In the genomic region with DNA sequence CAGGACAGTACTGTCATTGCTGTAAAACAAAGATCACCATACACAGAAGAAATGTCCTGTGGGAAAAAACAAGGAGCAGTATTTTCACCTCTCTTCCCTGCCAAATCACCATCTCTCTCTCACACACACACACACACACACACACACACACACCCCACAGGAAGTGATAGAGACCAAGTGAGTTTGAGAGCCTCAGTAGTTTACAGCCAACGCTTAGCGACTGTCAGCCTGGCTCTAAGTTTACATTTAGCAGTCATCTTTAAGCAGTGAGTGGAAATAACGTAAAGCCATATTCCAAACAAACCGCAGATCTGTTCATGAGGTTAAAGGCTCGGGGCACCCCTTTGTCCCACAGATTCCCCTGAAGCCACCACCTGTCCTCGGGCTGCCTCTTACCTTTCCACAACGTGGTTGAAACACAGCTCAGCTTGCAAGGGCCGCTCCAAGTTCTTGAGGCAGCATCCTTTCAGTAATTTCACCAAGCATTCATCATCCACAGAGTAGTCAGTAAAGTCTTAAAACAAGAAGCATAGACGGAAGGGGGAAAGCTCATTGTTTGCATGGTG, we compare ENCODE assay signal across 13 mouse cellular contexts.
DNase-seq lines count a peak whose midpoint lies in the region; ATAC-seq and TF ChIP-seq lines count a peak whose summit lies in the region.
"Had no signal": no experiment of that assay in that cellular context is flagged by ENCODE, and none has a peak within 500 bp of the region (broad histone marks: within the 10 kb centered on the region; RNA-seq: fewer than 3 reads in every experiment).

No protein-coding gene starts in this region.

- DNase-seq in hindbrain, postnatal 0 days (ENCODE audit: low spot score), result no peak
- peak; percentile 31 to 49 for DNase-seq in cerebellum, adult 18-20 months
- peak; percentile 25 to 43 for DNase-seq in cerebellum, postnatal 36 days
- no peak for DNase-seq in limb, embryonic 10.5 days (ENCODE audit: low spot score)
- no peak for DNase-seq in thymus, adult 2 months
- no peak for DNase-seq in left cerebral cortex, postnatal 14 days (ENCODE audit: low spot score in 2 of 2)
- DNase-seq: gastrocnemius, postnatal 25 days; kidney, postnatal 25 days; lung, postnatal 36 days; thymus, adult 18-20 months had no signal

- no peak for ATAC-seq in hindbrain, postnatal 0 days
- ATAC-seq in hindbrain, embryonic 12.5 days (ENCODE audit: low FRiP score), result no peak
- no peak for ATAC-seq in frontal cortex, adult (ENCODE audit: low TSS enrichment)
- ATAC-seq: midbrain, embryonic 15.5 days had no signal

- H3K4me1 ChIP-seq in hindbrain, postnatal 0 days (ENCODE audit: insufficient read depth, low read length), result no peaks in the 10 kb centered on the region
- peaks cover 11% of the 10 kb centered on the region for H3K4me1 ChIP-seq in hindbrain, embryonic 12.5 days
- H3K4me1 ChIP-seq in limb, embryonic 10.5 days, result peaks cover 56% of the 10 kb centered on the region
- no peaks in the 10 kb centered on the region for H3K4me1 ChIP-seq in thymus, adult 2 months (replicated peaks; ENCODE audit: control insufficient read depth, insufficient read depth, low read length)
- H3K4me1 ChIP-seq: midbrain, embryonic 15.5 days had no signal

- no peak for TF ChIP-seq POLR2A in thymus, adult 2 months (IDR thresholded peaks at IDR 0.05; ENCODE audit: control insufficient read depth, extremely low read depth, insufficient read depth, low read length, poor library complexity)

- H3K4me3 ChIP-seq in hindbrain, postnatal 0 days (ENCODE audit: low read length), result no peak overlapping the region
- H3K4me3 ChIP-seq in hindbrain, embryonic 12.5 days, result no peak overlapping the region
- no peak overlapping the region for H3K4me3 ChIP-seq in limb, embryonic 10.5 days
- H3K4me3 ChIP-seq in thymus, adult 2 months (ENCODE audit: control insufficient read depth, insufficient read depth, low read length), result no peak overlapping the region
- H3K4me3 ChIP-seq: midbrain, embryonic 15.5 days had no signal

- peaks cover 6% of the 10 kb centered on the region; the same call in 1 of the 2 replicates for H3K36me3 ChIP-seq in hindbrain, postnatal 0 days (ENCODE audit: insufficient read depth, low read length)
- peaks cover 7% of the 10 kb centered on the region for H3K36me3 ChIP-seq in hindbrain, embryonic 12.5 days
- no peaks in the 10 kb centered on the region for H3K36me3 ChIP-seq in limb, embryonic 10.5 days
- H3K36me3 ChIP-seq in thymus, adult 2 months (ENCODE audit: control insufficient read depth, insufficient read depth, low read length), result no peaks in the 10 kb centered on the region

- no peak overlapping the region for H3K9ac ChIP-seq in hindbrain, postnatal 0 days (replicated peaks; ENCODE audit: low read length)
- no peak overlapping the region for H3K9ac ChIP-seq in hindbrain, embryonic 12.5 days
- H3K9ac ChIP-seq: midbrain, embryonic 15.5 days had no signal

- no peak for TF ChIP-seq CTCF in hindbrain, postnatal 0 days (IDR thresholded peaks at IDR 0.05; ENCODE audit: low read depth)
- TF ChIP-seq CTCF in thymus, adult 2 months (IDR thresholded peaks at IDR 0.05; ENCODE audit: borderline replicate concordance, control insufficient read depth, extremely low read depth, insufficient read depth, low read length, poor library complexity), result no peak

- intact Hi-C loops in left cerebral cortex, postnatal 14 days (cut with DNase I), result no loop called here

- H3K27ac ChIP-seq in hindbrain, postnatal 0 days, result peak overlapping the region; percentile 32; the same call in 1 of the 2 replicates
- no peak overlapping the region for H3K27ac ChIP-seq in hindbrain, embryonic 12.5 days
- peak overlapping the region; percentile 67 for H3K27ac ChIP-seq in limb, embryonic 10.5 days
- no peak overlapping the region for H3K27ac ChIP-seq in thymus, adult 2 months (ENCODE audit: control insufficient read depth, insufficient read depth, low read length)
- H3K27ac ChIP-seq: midbrain, embryonic 15.5 days had no signal

- no peak overlapping the region for H3K4me2 ChIP-seq in hindbrain, postnatal 0 days (ENCODE audit: low read depth, low read length)
- no peak overlapping the region for H3K4me2 ChIP-seq in hindbrain, embryonic 12.5 days (replicated peaks)
- H3K4me2 ChIP-seq: midbrain, embryonic 15.5 days had no signal

- WGBS in hindbrain, postnatal 0 days, result 74% methylated on average over 9 of the region's 9 CpGs
- 86% methylated on average over 9 of the region's 9 CpGs for WGBS in hindbrain, embryonic 12.5 days
- WGBS in limb, embryonic 10.5 days, result 81% methylated on average over 9 of the region's 9 CpGs
- WGBS in thymus, adult 2 months, result 85% methylated on average over 9 of the region's 9 CpGs

- H3K9me3 ChIP-seq in hindbrain, postnatal 0 days (ENCODE audit: low read length), result no peaks in the 10 kb centered on the region
- H3K9me3 ChIP-seq in hindbrain, embryonic 12.5 days (replicated peaks), result no peaks in the 10 kb centered on the region
- no peaks in the 10 kb centered on the region for H3K9me3 ChIP-seq in limb, embryonic 10.5 days (replicated peaks)
- H3K9me3 ChIP-seq: midbrain, embryonic 15.5 days had no signal

- H3K27me3 ChIP-seq in hindbrain, postnatal 0 days (ENCODE audit: insufficient read depth, low read length), result no peaks in the 10 kb centered on the region
- H3K27me3 ChIP-seq in hindbrain, embryonic 12.5 days, result no peaks in the 10 kb centered on the region
- H3K27me3 ChIP-seq in limb, embryonic 10.5 days (ENCODE audit: low read depth, poor library complexity, severe bottlenecking), result no peaks in the 10 kb centered on the region
- no peaks in the 10 kb centered on the region for H3K27me3 ChIP-seq in thymus, adult 2 months (ENCODE audit: control insufficient read depth, insufficient read depth, low read length)
- H3K27me3 ChIP-seq: midbrain, embryonic 15.5 days had no signal

Comparison
In these comparisons a context has a peak if more than half of its experiments do, and no peak if none do; other contexts are left out.
1. H3K27ac ChIP-seq: peak in hindbrain, postnatal 0 days (single experiment) and limb, embryonic 10.5 days (single experiment); none in hindbrain, embryonic 12.5 days (single experiment) and thymus, adult 2 months (single experiment).
2. DNase-seq: peak in cerebellum, adult 18-20 months (2 of 2) and cerebellum, postnatal 36 days (2 of 2); none in hindbrain, postnatal 0 days (single experiment), limb, embryonic 10.5 days (single experiment), thymus, adult 2 months (single experiment) and left cerebral cortex, postnatal 14 days (0 of 2).